Mouse (Mus musculus) lung, adult 18-20 months (tissue): ENCODE measurements around the gene Mtx2.

ENCODE experiments used
- DNase-seq, 2 experiments: peaks; one replicate each; pipeline ENCODE4 v3.0.0; 2022; ENCODE audit warnings: mixed read lengths in 2 of 2

Mtx2 gene

DNA sequence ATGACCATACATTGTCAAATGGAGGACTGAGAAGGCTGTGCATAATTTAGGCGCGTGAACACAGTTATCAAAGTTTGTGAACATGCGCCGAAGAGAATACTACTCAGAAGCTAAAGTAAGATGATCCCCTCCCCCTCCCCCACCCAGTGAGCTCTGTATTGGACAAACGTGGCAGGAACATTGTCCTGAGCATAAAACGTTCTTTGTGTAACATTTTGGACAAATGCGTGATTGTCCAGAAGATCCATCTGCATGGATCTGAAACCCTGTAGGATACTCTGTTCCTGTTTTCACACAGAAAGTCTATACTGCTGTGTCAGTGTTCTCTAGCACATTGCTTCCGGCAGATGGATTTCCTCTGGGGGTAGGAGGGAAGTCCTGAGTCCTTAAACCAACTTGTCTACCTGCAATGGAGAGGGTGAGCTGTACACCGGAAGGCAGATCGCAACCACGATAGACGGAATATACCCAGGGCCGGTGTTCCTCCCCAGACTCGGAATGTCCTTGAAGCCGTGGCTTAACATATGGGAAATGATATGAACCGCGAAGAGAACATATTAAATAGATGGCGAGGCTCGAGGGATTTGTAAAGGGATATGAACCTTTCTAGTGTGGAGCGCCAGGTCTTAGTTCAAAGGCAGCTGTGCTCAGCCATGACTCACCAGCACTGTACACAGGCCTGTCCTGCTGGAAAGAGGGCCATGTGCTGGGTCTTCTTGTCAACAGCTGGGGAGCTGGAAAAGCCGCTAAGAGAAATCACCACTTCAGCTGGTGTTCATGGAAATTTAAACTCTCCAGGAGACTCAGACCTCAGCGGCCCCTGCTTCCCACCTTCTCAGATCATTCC, 100.6 kb downstream of the Mtx2 start:
- DNase-seq = no peak
